Mouse (Mus musculus) thymus, adult 18-20 months (tissue): Measurements from ENCODE around the gene Vwa7.
A peak's percentile ranks its signal among the peaks of the same experiment; 100 is the strongest.

Experiments used
- DNase-seq, 2 experiments: peaks; one replicate each; pipeline ENCODE4 v3.0.0; 2022; ENCODE audit warnings: mixed read lengths in 2 of 2

Gene Vwa7

GRCm38 (mm10) chr17:35047688-35048087, 31.3 kb downstream of the Vwa7 start:
- DNase-seq = no peak

- peak in 1 of 2 experiments; percentile 43 for DNase-seq
Observed at GRCm38 (mm10) chr17:35048149-35048931, 32.0 kb downstream of the Vwa7 start.

- no peak for DNase-seq
Observed at GRCm38 (mm10) chr17:35048932-35049440, 32.6 kb downstream of the Vwa7 start.

GRCm38 (mm10) chr17:35049561-35050016, 33.2 kb downstream of the Vwa7 start, which contains the start of gene Clic1:
TSS of gene Clic1 (plus strand) at chr17:35049966.
- peak in 1 of 2 experiments; percentile 61 for DNase-seq

GRCm38 (mm10) chr17:35050126-35050750, 33.9 kb downstream of the Vwa7 start:
- DNase-seq = peak; percentile 75 to 80

- peak; percentile 61 to 81 for DNase-seq
Observed at GRCm38 (mm10) chr17:35051156-35052086, 35.0 kb downstream of the Vwa7 start.

- no peak for DNase-seq
Observed at GRCm38 (mm10) chr17:35052271-35052798, 36.0 kb downstream of the Vwa7 start.

GRCm38 (mm10) chr17:35055691-35056495, 39.5 kb downstream of the Vwa7 start:
- no peak for DNase-seq

GRCm38 (mm10) chr17:35057090-35057489, 40.7 kb downstream of the Vwa7 start:
- no peak for DNase-seq

GRCm38 (mm10) chr17:35058316-35058715, 41.9 kb downstream of the Vwa7 start:
- no peak for DNase-seq

- peak; percentile 77 to 81 for DNase-seq
Observed at GRCm38 (mm10) chr17:35058911-35059892, 42.8 kb downstream of the Vwa7 start, which contains the start of gene Ddah2. TSS of gene Ddah2 (plus strand) at chr17:35059035.

GRCm38 (mm10) chr17:35060071-35060470, 43.7 kb downstream of the Vwa7 start:
- DNase-seq = peak in 1 of 2 experiments; percentile 25

- no peak for DNase-seq
Observed at GRCm38 (mm10) chr17:35060737-35061297, 44.4 kb downstream of the Vwa7 start.

GRCm38 (mm10) chr17:35061299-35061698, 44.9 kb downstream of the Vwa7 start:
- DNase-seq = no peak

- no peak for DNase-seq
Observed at GRCm38 (mm10) chr17:35063466-35063865, 47.1 kb downstream of the Vwa7 start.

- no peak for DNase-seq
Observed at GRCm38 (mm10) chr17:35064378-35064877, 48.0 kb downstream of the Vwa7 start.

- DNase-seq = no peak
Observed at GRCm38 (mm10) chr17:35064951-35065947, 48.9 kb downstream of the Vwa7 start, which contains the start of gene Ly6g6c. TSS of gene Ly6g6c (plus strand) at chr17:35065388.

- DNase-seq = no peak
Observed at GRCm38 (mm10) chr17:35066084-35066483, 49.7 kb downstream of the Vwa7 start, which contains the start of gene Mpig6b. TSS of gene Mpig6b (minus strand) at chr17:35066184.
